Mouse (Mus musculus): Measurements from ENCODE around the gene Slco2a1.
"Not testable (repeated sequence)": the region's sequence is repeated elsewhere in the genome, so short reads cannot be mapped to it uniquely, and the experiment has no call there.

The Slco2a1 gene

GRCm38 (mm10) chr9:103082246-103082975, 93.9 kb downstream of the Slco2a1 start:
- no peak for DNase-seq (ENCODE audit: low read depth in 1 of 2, low spot score in 2 of 2)

GRCm38 (mm10) chr9:103083405-103083804, 94.9 kb downstream of the Slco2a1 start:
- no peak for DNase-seq (ENCODE audit: low read depth in 1 of 2, low spot score in 2 of 2)

GRCm38 (mm10) chr9:103086736-103087135, 98.2 kb downstream of the Slco2a1 start:
- DNase-seq (ENCODE audit: low read depth in 1 of 2, low spot score in 2 of 2) = no peak

GRCm38 (mm10) chr9:103087301-103087700, 98.8 kb downstream of the Slco2a1 start:
- no peak for DNase-seq (ENCODE audit: low read depth in 1 of 2, low spot score in 2 of 2)

- no peak for DNase-seq (ENCODE audit: low read depth in 1 of 2, low spot score in 2 of 2)
Measured at GRCm38 (mm10) chr9:103088661-103089060, 100.1 kb downstream of the Slco2a1 start.

- DNase-seq (ENCODE audit: low read depth in 1 of 2, low spot score in 2 of 2) = no peak
Measured at GRCm38 (mm10) chr9:103090116-103090875, 101.8 kb downstream of the Slco2a1 start.

GRCm38 (mm10) chr9:103091039-103091883, 102.7 kb downstream of the Slco2a1 start:
- DNase-seq (ENCODE audit: low read depth in 1 of 2, low spot score in 2 of 2) = no peak

GRCm38 (mm10) chr9:103092248-103092647, 103.7 kb downstream of the Slco2a1 start:
- peak in 1 of 2 experiments; percentile 19 for DNase-seq (ENCODE audit: low read depth in 1 of 2, low spot score in 2 of 2)

GRCm38 (mm10) chr9:103093681-103094080, 105.2 kb downstream of the Slco2a1 start:
- no peak for DNase-seq (ENCODE audit: low read depth in 1 of 2, low spot score in 2 of 2)

- not testable (repeated sequence) for DNase-seq (ENCODE audit: low read depth in 1 of 2, low spot score in 2 of 2)
Measured at GRCm38 (mm10) chr9:103108341-103108798, 119.9 kb downstream of the Slco2a1 start.

- no peak for DNase-seq (ENCODE audit: low read depth in 1 of 2, low spot score in 2 of 2)
Measured at GRCm38 (mm10) chr9:103108943-103109670, 120.6 kb downstream of the Slco2a1 start.

GRCm38 (mm10) chr9:103109911-103110310, 121.4 kb downstream of the Slco2a1 start:
- DNase-seq (ENCODE audit: low read depth in 1 of 2, low spot score in 2 of 2) = no peak

- DNase-seq (ENCODE audit: low read depth in 1 of 2, low spot score in 2 of 2) = no peak
Measured at GRCm38 (mm10) chr9:103110727-103111501, 122.4 kb downstream of the Slco2a1 start.

- DNase-seq (ENCODE audit: low read depth in 1 of 2, low spot score in 2 of 2) = no peak
Measured at GRCm38 (mm10) chr9:103111621-103112470, 123.3 kb downstream of the Slco2a1 start, which contains the start of gene Rab6b. Gene Rab6b, plus strand, starts transcription at chr9:103111787.

- no peak for DNase-seq (ENCODE audit: low read depth in 1 of 2, low spot score in 2 of 2)
Measured at GRCm38 (mm10) chr9:103112471-103113271, 124.2 kb downstream of the Slco2a1 start.

GRCm38 (mm10) chr9:103113351-103113750, 124.8 kb downstream of the Slco2a1 start:
- no peak for DNase-seq (ENCODE audit: low read depth in 1 of 2, low spot score in 2 of 2)

- DNase-seq (ENCODE audit: low read depth in 1 of 2, low spot score in 2 of 2) = no peak
Measured at GRCm38 (mm10) chr9:103114326-103114725, 125.8 kb downstream of the Slco2a1 start.

GRCm38 (mm10) chr9:103114901-103115300, 126.4 kb downstream of the Slco2a1 start:
- no peak for DNase-seq (ENCODE audit: low read depth in 1 of 2, low spot score in 2 of 2)
